ENCODE assay signal across 21 mouse cellular contexts in the genomic region with DNA sequence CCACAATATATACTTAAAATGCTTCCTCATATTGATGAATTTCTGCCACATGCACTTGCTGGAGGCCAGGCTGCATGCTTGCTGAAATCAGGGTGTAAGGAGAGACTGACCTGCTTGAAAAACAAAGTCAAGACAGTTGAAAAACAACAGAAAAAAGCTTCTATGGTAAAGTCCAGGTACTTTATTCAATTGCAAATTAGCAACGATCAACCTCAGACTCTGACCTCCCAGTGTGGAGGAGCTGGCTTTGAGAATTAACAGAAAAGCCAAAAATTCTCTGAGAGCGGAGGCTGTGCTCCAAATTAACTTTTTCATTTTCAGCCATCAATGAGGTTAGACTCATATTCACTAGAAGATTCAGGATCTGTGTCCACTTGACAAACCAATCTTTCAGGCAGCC.
A peak's percentile ranks its signal among the peaks of the same experiment; 100 is the strongest.
DNase-seq lines count a peak whose midpoint lies in the region; ATAC-seq and TF ChIP-seq lines count a peak whose summit lies in the region.
"Had no signal": no experiment of that assay in that cellular context is flagged by ENCODE, and none has a peak within 500 bp of the region (broad histone marks: within the 10 kb centered on the region; RNA-seq: fewer than 3 reads in every experiment).

No protein-coding gene starts in this region.

- peak; percentile 27 for DNase-seq in ES-E14 (ENCODE audit: low read depth, low spot score)
- DNase-seq in ZHBTc4 (ENCODE audit: low read depth, low spot score): peak; percentile 70
- no peak for DNase-seq in urinary bladder, postnatal 36 days (ENCODE audit: low spot score in 2 of 2)
- DNase-seq: adrenal gland, adult 2 months; adrenal gland, postnatal 10 days; adrenal gland, postnatal 25 days; B cell, adult 2 months; cerebellum, adult 11-12 months; cerebellum, adult 2 months; cerebellum, adult 9-10 months; cerebellum, postnatal 10 days; cerebellum, postnatal 25 days had no signal

- no peaks in the 10 kb centered on the region for H3K36me3 ChIP-seq in ES-Bruce4 (ENCODE audit: control insufficient read depth, insufficient read depth, low read length, poor library complexity, severe bottlenecking)
- H3K36me3 ChIP-seq in ES-E14 (ENCODE audit: control insufficient read depth, insufficient read depth, low read length, poor library complexity, severe bottlenecking): no peaks in the 10 kb centered on the region
- H3K36me3 ChIP-seq in intestine, embryonic 16.5 days (ENCODE audit: control insufficient read depth, insufficient read depth, low read length): no peaks in the 10 kb centered on the region
- H3K36me3 ChIP-seq: embryonic facial prominence, embryonic 10.5 days; embryonic facial prominence, embryonic 12.5 days; forebrain, embryonic 12.5 days had no signal

- H3K9ac ChIP-seq in ES-Bruce4 (ENCODE audit: low read depth, poor library complexity, severe bottlenecking) (no peak overlapping the region), ES-E14 (ENCODE audit: insufficient read depth, low read depth, low read length, poor library complexity, severe bottlenecking) (no peak overlapping the region)
- no peak overlapping the region for H3K9ac ChIP-seq in intestine, embryonic 16.5 days (ENCODE audit: low read depth, low read length)
- H3K9ac ChIP-seq: embryonic facial prominence, embryonic 12.5 days; forebrain, embryonic 12.5 days had no signal

- TF ChIP-seq POLR2A in ES-Bruce4 (IDR thresholded peaks at IDR 0.05; ENCODE audit: insufficient read depth, low read length): no peak

- peak overlapping the region; percentile 56 for H3K27ac ChIP-seq in ES-Bruce4 (ENCODE audit: insufficient read depth, low read length)
- H3K27ac ChIP-seq in ES-E14 (ENCODE audit: insufficient read depth, low read depth, low read length, poor library complexity, severe bottlenecking): no peak overlapping the region; the same call in 1 of the 2 replicates
- H3K27ac ChIP-seq in intestine, embryonic 16.5 days (ENCODE audit: low read length): no peak overlapping the region
- H3K27ac ChIP-seq: embryonic facial prominence, embryonic 10.5 days; embryonic facial prominence, embryonic 12.5 days; forebrain, embryonic 12.5 days had no signal

- H3K27me3 ChIP-seq in ES-Bruce4 (ENCODE audit: control insufficient read depth, insufficient read depth, low read length, poor library complexity, severe bottlenecking): no peaks in the 10 kb centered on the region
- no peaks in the 10 kb centered on the region for H3K27me3 ChIP-seq in intestine, embryonic 16.5 days (replicated peaks; ENCODE audit: control insufficient read depth, insufficient read depth, low read length)
- H3K27me3 ChIP-seq: CH12.LX; embryonic facial prominence, embryonic 12.5 days; forebrain, embryonic 12.5 days had no signal

- TF ChIP-seq EP300 in ES-Bruce4 (IDR thresholded peaks at IDR 0.05; ENCODE audit: insufficient read depth, low read depth, low read length): no peak

- H3K4me2 ChIP-seq in intestine, embryonic 16.5 days (ENCODE audit: low read depth, low read length): no peak overlapping the region
- H3K4me2 ChIP-seq: embryonic facial prominence, embryonic 12.5 days; forebrain, embryonic 12.5 days had no signal

- H3K4me1 ChIP-seq in ES-Bruce4 (ENCODE audit: control insufficient read depth, insufficient read depth, low read length) (no peaks in the 10 kb centered on the region), ES-E14 (ENCODE audit: control insufficient read depth in 2 of 2, insufficient read depth in 2 of 2, low read length in 2 of 2, poor library complexity in 1 of 2) (peaks cover 0 to 3% of the 10 kb centered on the region in 2 experiments; a peak in 1 of 4 replicates)
- no peaks in the 10 kb centered on the region for H3K4me1 ChIP-seq in intestine, embryonic 16.5 days (ENCODE audit: control insufficient read depth, insufficient read depth, low read length)
- H3K4me1 ChIP-seq: embryonic facial prominence, embryonic 10.5 days; embryonic facial prominence, embryonic 12.5 days; forebrain, embryonic 12.5 days had no signal

- TF ChIP-seq CTCF in ES-Bruce4 (IDR thresholded peaks at IDR 0.05; ENCODE audit: low read depth, low read length): no peak

- no peak overlapping the region for H3K4me3 ChIP-seq in ES-Bruce4 (ENCODE audit: low read depth, low read length)
- no peak overlapping the region for H3K4me3 ChIP-seq in ES-E14 (ENCODE audit: insufficient read depth in 1 of 2, low read depth in 1 of 2, low read length in 2 of 2, poor library complexity in 1 of 2, severe bottlenecking in 1 of 2)
- H3K4me3 ChIP-seq in intestine, embryonic 16.5 days (ENCODE audit: low read length): no peak overlapping the region
- H3K4me3 ChIP-seq: embryonic facial prominence, embryonic 10.5 days; embryonic facial prominence, embryonic 12.5 days; forebrain, embryonic 12.5 days had no signal

- no peaks in the 10 kb centered on the region for H3K9me3 ChIP-seq in ES-Bruce4 (replicated peaks; ENCODE audit: control insufficient read depth, insufficient read depth, low read length, poor library complexity, severe bottlenecking)
- H3K9me3 ChIP-seq in ES-E14 (ENCODE audit: control insufficient read depth, insufficient read depth, low read depth, low read length): no peaks in the 10 kb centered on the region
- H3K9me3 ChIP-seq in intestine, embryonic 16.5 days (ENCODE audit: control insufficient read depth, low read length): no peaks in the 10 kb centered on the region
- H3K9me3 ChIP-seq: embryonic facial prominence, embryonic 10.5 days; forebrain, embryonic 12.5 days had no signal

- no peak for ATAC-seq in intestine, embryonic 16.5 days
- ATAC-seq: CD4-positive, CD25-positive, alpha-beta regulatory T cell, adult 4 months; forebrain, embryonic 14.5 days; forebrain, embryonic 16.5 days had no signal

- 84% methylated on average over 2 of the region's 2 CpGs for WGBS in intestine, embryonic 16.5 days

- in situ Hi-C loops in ES-E14 (cut with MboI; ENCODE audit: low sequenced_read_pairs in 2 of 2, unreplicated experiment in 2 of 2): no loop called here

TF ChIP-seq in ES-E14, 5 proteins besides CTCF, POLR2A, EP300 and RAD21:
- TF ChIP-seq ZNF384 (IDR thresholded peaks at IDR 0.05; ENCODE audit: low read depth, low read length) (0 out of 2 replicates have a peak, but pooled peaks have one; percentile 8), ZC3H11A (IDR thresholded peaks at IDR 0.05; ENCODE audit: borderline replicate concordance, low read depth, low read length) (no peak)

Comparison
In these comparisons a context has a peak if more than half of its experiments do, and no peak if none do; other contexts are left out.
1. DNase-seq: peak in ES-E14 (single experiment) and ZHBTc4 (single experiment); none in urinary bladder, postnatal 36 days (0 of 2).